Mouse (Mus musculus) heart, embryonic 15.5 days (tissue): Measurements from ENCODE around the gene Pcgf6. TPM values are rescaled to one million over a fixed set of nuclear protein-coding genes. Genes with fewer than 3 reads are reported as not detected.

Experiments
- polyA plus RNA-seq: library from polyadenylated mRNA; unstranded; fragments of >200 nt; fragmentation: Nextera tagmentation; extraction: Ambion mirVana; gene quantifications from 2 replicates; pipeline ENCODE4 v1.2.1, GENCODE M21; 2015

Gene Pcgf6
- polyA plus RNA-seq, 1 experiment from 2014 or later: 6.8 TPM

Other genes with a start within 250 kb of the Pcgf6 start
- gene Ina, start 36.2 kb downstream of the Pcgf6 start, polyA plus RNA-seq: 0.58 and 5.8 TPM in 2 replicates
- gene Nt5c2, start 35.8 kb downstream of the Pcgf6 start, polyA plus RNA-seq: 117 and 118 TPM in 2 replicates
- 2.6 and 3.2 TPM in 2 replicates for gene Taf5, start 16.8 kb upstream of the Pcgf6 start, polyA plus RNA-seq
- gene Usmg5, start 39.7 kb upstream of the Pcgf6 start, polyA plus RNA-seq: 1,922 and 3,380 TPM in 2 replicates
- gene Pdcd11, start 39.9 kb upstream of the Pcgf6 start, polyA plus RNA-seq: 4.6 and 5.2 TPM in 2 replicates
- 4.6 and 6.5 TPM in 2 replicates for gene Calhm2, start 87.4 kb upstream of the Pcgf6 start, polyA plus RNA-seq
- not detected in 2 replicates for gene Calhm1, start 93.3 kb upstream of the Pcgf6 start, polyA plus RNA-seq
- not detected in 2 replicates for gene Calhm3, start 106.9 kb upstream of the Pcgf6 start, polyA plus RNA-seq
- 1.2 and 2.3 TPM in 2 replicates for gene Neurl1a, start 127.9 kb upstream of the Pcgf6 start, polyA plus RNA-seq